Mouse (Mus musculus) stomach, embryonic 15.5 days (tissue): ENCODE data around the gene Ces1d. TPM values are rescaled to one million over a fixed set of nuclear protein-coding genes. Genes with fewer than 3 reads are reported as not detected.
A peak's percentile ranks its signal among the peaks of the same experiment; 100 is the strongest.
"Not testable (repeated sequence)": the region's sequence is repeated elsewhere in the genome, so short reads cannot be mapped to it uniquely, and the experiment has no call there.

Source experiments
- ATAC-seq: fragments of 200-750 bp; cut with Nextera tagmentation; 2 replicates; pipeline ENCODE4 v1.8.0; 2017; ENCODE audit warnings: low read depth, moderate number of reproducible peaks, moderate TSS enrichment; ENCODE audit not compliant: insufficient read depth, low FRiP score
- H3K27ac ChIP-seq: fragments of 300-500 bp; sonication (generic); 2 replicates; pipeline ENCODE4 v1.5.1; 2015; ENCODE audit warnings: mild to moderate bottlenecking, inconsistent platforms
- H3K27me3 ChIP-seq: fragments of 300-500 bp; sonication (generic); replicated peaks from 2 replicates; pipeline ENCODE4 v1.6.1; 2015; ENCODE audit warnings: inconsistent platforms
- H3K36me3 ChIP-seq: fragments of 300-500 bp; sonication (generic); 2 replicates; pipeline ENCODE4 v1.6.1; 2015; ENCODE audit warnings: inconsistent platforms
- H3K4me1 ChIP-seq: fragments of 300-500 bp; sonication (generic); 2 replicates; pipeline ENCODE4 v1.6.1; 2015; ENCODE audit warnings: inconsistent platforms
- H3K4me2 ChIP-seq: fragments of 300-500 bp; sonication (generic); 2 replicates; pipeline ENCODE4 v1.6.1; 2015; ENCODE audit warnings: mild to moderate bottlenecking, inconsistent platforms
- H3K4me3 ChIP-seq: fragments of 300-500 bp; sonication (generic); replicated peaks from 2 replicates; pipeline ENCODE4 v1.5.1; 2015; ENCODE audit warnings: inconsistent platforms
- H3K9ac ChIP-seq: fragments of 300-500 bp; sonication (generic); 2 replicates; pipeline ENCODE4 v1.6.1; 2015; ENCODE audit warnings: inconsistent platforms
- H3K9me3 ChIP-seq: fragments of 300-500 bp; sonication (generic); 2 replicates; pipeline ENCODE4 v1.6.1; 2016; ENCODE audit warnings: inconsistent platforms
- WGBS: fragments of 180-500 bp; shearing (Covaris S2); methylation state at CpG from one replicate; pipeline ENCODE4 v1.1.7; 2015; 5-methylcytosine and 5-hydroxymethylcytosine counted together
- polyA plus RNA-seq: library from polyadenylated mRNA; unstranded; fragments of >200 nt; fragmentation: Nextera tagmentation; extraction: Ambion mirVana; gene quantifications from 2 replicates; pipeline ENCODE4 v1.2.1, GENCODE M21; 2015

Gene Ces1d
- polyA plus RNA-seq, 1 experiment from 2014 or later: 2.5 TPM

DNA sequence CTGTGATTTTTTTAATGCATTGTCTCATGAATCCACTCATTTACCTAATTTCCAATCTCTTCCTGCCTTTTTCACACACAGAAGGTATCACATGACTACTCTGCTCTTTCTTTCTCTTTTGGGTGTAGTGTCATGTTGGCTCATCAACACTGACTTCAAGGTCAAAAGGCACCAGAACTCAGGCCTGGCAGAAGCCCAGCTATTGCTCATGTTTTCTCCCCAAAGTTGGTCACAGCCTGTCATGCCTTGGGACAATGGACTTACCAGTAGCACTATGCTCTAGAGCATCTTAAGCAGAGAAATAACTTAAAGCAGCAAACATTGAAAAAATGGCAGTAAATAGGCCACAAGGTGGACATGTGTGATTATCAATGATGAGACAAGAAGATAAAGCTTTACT lies 13.5 kb upstream of the Ces1d start:
- no peaks in the 10 kb centered on the region for H3K36me3 ChIP-seq
- no peak for ATAC-seq

DNA sequence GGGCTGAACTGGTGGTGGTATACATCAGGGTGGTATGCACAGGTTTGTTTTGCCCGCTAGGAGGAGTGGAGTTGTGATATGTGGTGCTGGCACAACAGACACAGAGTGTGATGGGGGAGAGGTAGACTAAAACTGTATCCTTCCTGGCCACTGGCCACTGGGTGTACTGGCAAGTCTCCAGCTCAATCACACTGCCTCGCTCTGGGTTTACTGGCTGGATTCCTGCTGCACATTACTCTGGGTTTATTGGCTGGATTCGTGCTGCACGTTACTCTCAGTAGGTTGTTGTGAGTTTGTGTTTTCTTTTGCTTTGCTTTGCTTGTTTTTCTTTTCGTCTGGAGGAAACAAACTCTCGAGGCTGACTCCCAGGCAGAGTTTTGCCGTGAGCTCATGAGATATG lies 1.5 kb upstream of the Ces1d start:
- not testable (repeated sequence) for H3K36me3 ChIP-seq, H3K9me3 ChIP-seq, H3K27ac ChIP-seq, H3K27me3 ChIP-seq, H3K4me3 ChIP-seq, ATAC-seq, H3K4me1 ChIP-seq, H3K4me2 ChIP-seq, H3K9ac ChIP-seq
- 66% methylated on average over 7 of the region's 7 CpGs for WGBS

More for the DNA sequence above, 13.5 kb upstream of the Ces1d start:
- Histone ChIP-seq H3K27me3 (no peaks in the 10 kb centered on the region), H3K27ac (no peak overlapping the region), H3K4me2 (no peak overlapping the region), H3K4me3 (no peak overlapping the region), H3K9ac (no peak overlapping the region), H3K4me1 (no peaks in the 10 kb centered on the region), H3K9me3 (no peaks in the 10 kb centered on the region)

DNA sequence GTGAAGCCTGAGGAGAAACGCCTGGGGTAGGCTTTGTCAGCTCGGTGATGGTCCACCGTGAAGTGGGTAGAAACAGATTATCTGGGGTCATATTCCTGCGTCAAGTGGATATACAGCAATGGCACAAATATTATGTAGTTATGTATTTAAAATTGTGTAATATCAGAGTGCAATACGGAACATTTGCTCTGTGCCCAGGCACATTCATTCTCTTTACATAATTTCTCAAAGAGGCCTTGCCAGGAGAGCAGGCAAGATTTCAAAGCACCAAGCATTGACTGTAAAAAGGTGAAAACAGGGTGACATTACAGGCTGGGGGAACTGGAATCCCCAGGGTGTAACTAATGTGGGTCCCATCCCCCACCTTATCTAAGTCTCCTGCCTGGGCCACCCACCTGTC lies 1.2 kb downstream of the Ces1d start:
- ATAC-seq: no peak
- Histone ChIP-seq H3K9me3 (no peaks in the 10 kb centered on the region), H3K4me2 (no peak overlapping the region), H3K27ac (no peak overlapping the region), H3K4me1 (no peaks in the 10 kb centered on the region), H3K27me3 (no peaks in the 10 kb centered on the region), H3K4me3 (no peak overlapping the region), H3K9ac (no peak overlapping the region), H3K36me3 (no peaks in the 10 kb centered on the region)
- WGBS: 80% methylated on average over 5 of the region's 5 CpGs

DNA sequence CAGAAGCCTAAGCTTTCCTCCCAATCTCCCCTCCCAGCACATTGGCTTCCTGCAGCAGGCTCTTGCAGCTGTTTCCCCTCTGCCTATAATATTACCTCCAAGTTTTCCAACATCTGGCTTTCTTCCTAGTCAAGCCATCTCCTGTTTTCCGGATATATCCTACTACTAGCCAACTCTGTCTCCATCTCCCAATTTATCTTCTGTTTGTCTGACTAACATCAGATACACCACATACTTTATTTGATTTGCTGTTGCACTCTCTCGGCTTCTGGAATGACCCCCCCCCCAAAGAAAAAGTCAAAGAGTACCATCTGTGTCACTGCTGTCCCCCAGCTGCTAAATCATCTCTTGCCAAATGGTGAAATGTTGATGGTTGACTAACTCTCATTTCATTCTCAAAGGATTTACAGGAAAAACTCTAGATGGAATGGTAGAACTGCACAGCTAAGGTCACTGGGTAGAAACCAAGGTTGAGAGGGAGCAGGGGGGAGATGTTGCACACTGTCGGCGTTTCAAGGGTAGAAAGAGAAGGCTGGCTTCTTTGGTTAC lies 17.0 kb downstream of the Ces1d start:
- no peaks in the 10 kb centered on the region for H3K27me3 ChIP-seq
- H3K9me3 ChIP-seq: no peaks in the 10 kb centered on the region
- H3K4me3 ChIP-seq: no peak overlapping the region
- H3K36me3 ChIP-seq: no peaks in the 10 kb centered on the region
- WGBS: 44% methylated on average over 4 of the region's 4 CpGs
- no peak overlapping the region for H3K4me2 ChIP-seq
- no peak overlapping the region for H3K27ac ChIP-seq
- H3K9ac ChIP-seq: no peak overlapping the region
- ATAC-seq: no peak
- no peaks in the 10 kb centered on the region for H3K4me1 ChIP-seq

DNA sequence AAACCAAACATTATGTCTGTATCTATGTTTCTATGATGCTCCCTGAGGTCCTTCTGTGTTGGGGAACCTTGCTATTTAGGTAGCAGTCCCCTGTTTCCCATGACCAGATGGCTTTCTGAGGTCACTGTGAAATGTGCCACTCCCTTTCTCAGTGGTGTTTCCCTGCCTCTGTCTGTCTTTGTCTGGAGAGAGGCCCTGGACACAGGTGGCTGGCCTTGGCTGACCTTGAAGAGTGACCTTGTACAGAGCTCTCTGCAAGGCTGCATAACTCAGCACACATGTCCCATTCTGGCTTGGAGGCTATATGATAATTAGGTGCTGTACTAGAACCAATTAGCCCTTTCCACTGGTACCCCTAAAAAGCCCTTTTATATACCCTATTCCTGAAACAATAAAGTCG lies 21.0 kb downstream of the Ces1d start:
- no peaks in the 10 kb centered on the region for H3K36me3 ChIP-seq
- H3K4me2 ChIP-seq: no peak overlapping the region
- H3K9ac ChIP-seq: no peak overlapping the region
- no peaks in the 10 kb centered on the region for H3K9me3 ChIP-seq
- no peak overlapping the region for H3K4me3 ChIP-seq
- no peaks in the 10 kb centered on the region for H3K4me1 ChIP-seq
- no peaks in the 10 kb centered on the region for H3K27me3 ChIP-seq
- no peak for ATAC-seq
- WGBS: 63% methylated on average over 1 of the region's 1 CpGs
- H3K27ac ChIP-seq: no peak overlapping the region

DNA sequence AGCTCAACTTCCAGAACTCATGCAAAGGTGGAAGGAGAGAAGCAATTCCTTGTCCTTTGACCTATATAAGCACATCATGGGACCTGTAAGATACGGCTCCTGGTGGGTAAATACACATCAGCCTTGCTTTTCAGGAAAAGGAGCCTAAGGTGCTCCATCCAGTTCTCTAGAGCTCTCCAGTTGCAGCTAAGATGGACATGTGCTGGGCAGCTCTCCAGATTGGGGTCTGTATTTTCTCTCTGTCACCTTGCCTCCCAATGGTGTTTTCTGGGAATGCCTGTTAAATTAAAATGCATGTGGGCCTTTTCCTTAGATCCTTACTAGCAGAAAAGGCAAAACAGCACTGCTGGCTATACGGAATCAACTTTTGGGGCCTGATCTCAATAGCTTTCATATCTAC lies 23.1 kb downstream of the Ces1d start:
- H3K36me3 ChIP-seq: no peaks in the 10 kb centered on the region
- 78% methylated on average over 2 of the region's 2 CpGs for WGBS
- no peaks in the 10 kb centered on the region for H3K27me3 ChIP-seq
- H3K4me3 ChIP-seq: no peak overlapping the region
- H3K9me3 ChIP-seq: no peaks in the 10 kb centered on the region
- no peaks in the 10 kb centered on the region for H3K4me1 ChIP-seq
- no peak overlapping the region for H3K4me2 ChIP-seq
- ATAC-seq: no peak
- H3K9ac ChIP-seq: no peak overlapping the region
- no peak overlapping the region for H3K27ac ChIP-seq

DNA sequence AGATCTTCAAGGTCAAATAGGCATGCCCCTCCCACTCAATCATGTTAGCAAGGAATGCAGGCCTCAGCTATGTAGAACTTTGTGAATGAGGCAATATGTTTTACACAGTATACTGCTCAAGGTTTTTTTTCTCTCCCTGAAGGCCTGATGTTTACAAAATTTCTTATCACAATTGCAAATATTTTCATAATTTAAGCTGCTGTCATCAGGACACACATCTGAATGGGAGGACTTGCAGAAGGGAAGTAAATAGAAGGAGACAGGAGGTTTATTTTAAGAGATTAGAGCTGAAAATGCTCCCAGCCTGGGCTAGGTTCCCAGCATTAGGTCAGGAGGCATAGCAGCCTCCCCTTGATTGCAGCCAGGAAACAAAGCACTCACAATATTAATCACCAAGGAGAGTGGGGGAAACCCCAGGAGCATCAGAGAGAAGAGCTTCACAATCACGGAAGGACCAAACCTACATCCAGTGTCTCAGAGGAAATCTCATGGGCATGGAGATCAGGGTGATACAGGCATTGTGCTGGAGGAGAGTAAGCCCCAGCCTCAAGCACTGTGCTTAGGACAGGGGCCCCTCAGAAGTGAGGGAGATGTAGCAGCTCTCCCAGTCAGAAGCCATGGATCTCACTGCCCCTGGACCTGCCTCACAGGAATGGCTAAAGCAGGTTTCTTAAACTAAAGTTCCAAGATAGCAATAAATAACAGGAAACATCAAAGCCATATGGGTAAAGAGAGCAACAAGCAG lies 25.6 kb downstream of the Ces1d start:
- Histone ChIP-seq H3K9me3 (no peaks in the 10 kb centered on the region), H3K27me3 (no peaks in the 10 kb centered on the region), H3K4me3 (no peak overlapping the region), H3K27ac (no peak overlapping the region), H3K36me3 (no peaks in the 10 kb centered on the region), H3K4me1 (no peaks in the 10 kb centered on the region), H3K4me2 (no peak overlapping the region), H3K9ac (no peak overlapping the region)
- ATAC-seq: peak; percentile 60; the same call in 1 of the 2 replicates
- 10% methylated on average over 1 of the region's 1 CpGs for WGBS

DNA sequence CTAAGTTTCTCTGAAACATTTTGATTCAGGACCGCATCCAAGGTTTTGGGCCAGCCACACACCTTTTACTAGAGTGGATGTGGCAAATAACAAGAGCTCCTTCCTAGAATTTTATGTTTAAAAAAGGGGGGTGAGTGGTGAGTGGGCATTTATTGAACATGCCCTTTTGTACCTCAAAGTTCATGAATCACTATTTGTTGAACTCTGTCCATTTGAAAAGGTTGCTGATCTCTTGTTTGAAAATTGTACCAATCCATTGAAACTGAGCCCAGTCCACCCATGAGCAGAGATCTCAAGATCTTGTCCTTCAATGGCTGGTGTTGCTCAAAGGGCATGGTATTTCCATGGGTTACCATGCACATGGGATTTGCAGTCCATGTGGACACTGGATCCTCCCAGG lies 34.3 kb downstream of the Ces1d start:
- Histone ChIP-seq H3K9me3 (no peaks in the 10 kb centered on the region), H3K27me3 (no peaks in the 10 kb centered on the region), H3K36me3 (no peaks in the 10 kb centered on the region), H3K9ac (no peak overlapping the region), H3K4me1 (no peaks in the 10 kb centered on the region), H3K4me3 (no peak overlapping the region), H3K4me2 (no peak overlapping the region), H3K27ac (no peak overlapping the region)
- WGBS: 82% methylated on average over 1 of the region's 1 CpGs
- no peak for ATAC-seq

DNA sequence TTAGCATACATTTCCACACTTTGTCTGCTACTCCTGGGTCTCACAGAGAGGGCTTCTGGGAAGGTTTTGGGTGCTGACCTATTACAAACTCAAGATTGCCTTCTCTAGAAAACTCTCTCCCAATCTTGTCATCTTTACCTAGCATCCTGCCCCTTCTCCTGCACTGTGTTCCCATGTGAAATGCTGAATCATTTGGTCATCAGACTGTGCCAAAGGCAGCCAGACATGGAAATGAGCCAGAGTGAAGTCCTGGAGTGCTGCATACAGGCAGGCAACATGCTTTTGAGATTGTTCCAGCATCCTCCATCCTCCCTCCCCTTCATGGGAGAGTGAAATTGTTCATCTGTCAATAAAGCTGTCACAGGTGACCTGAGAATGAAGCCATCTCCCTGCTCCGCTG lies 46.2 kb downstream of the Ces1d start:
- WGBS: 81% methylated on average over 1 of the region's 1 CpGs
- ATAC-seq: no peak

DNA sequence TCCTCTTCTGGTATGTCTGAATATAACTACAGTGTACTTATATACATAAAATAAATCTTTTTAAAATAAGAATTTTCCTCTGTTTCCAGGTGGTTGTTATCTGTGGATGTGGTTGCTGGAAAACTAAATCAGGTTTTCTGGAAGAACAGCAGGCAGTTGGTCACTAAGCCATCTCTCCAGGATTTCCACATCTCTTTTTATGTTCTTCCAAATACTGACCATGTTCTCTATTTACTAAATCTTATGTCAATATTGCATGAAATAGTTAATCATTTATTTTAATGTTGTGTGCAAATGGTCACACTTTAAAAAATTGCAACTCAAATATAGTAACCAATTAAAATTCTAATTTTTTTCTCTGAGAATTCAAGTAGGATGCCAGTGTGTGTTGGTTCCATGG lies 50.3 kb downstream of the Ces1d start:
- no peaks in the 10 kb centered on the region for H3K36me3 ChIP-seq
- no peak overlapping the region for H3K27ac ChIP-seq
- H3K4me2 ChIP-seq: no peak overlapping the region
- H3K9me3 ChIP-seq: no peaks in the 10 kb centered on the region
- H3K4me3 ChIP-seq: no peak overlapping the region
- no peaks in the 10 kb centered on the region for H3K4me1 ChIP-seq
- ATAC-seq: no peak
- no peak overlapping the region for H3K9ac ChIP-seq
- H3K27me3 ChIP-seq: no peaks in the 10 kb centered on the region

More for the DNA sequence above, 46.2 kb downstream of the Ces1d start:
- Histone ChIP-seq H3K9me3 (no peaks in the 10 kb centered on the region), H3K4me1 (no peaks in the 10 kb centered on the region), H3K4me2 (no peak overlapping the region), H3K4me3 (no peak overlapping the region), H3K36me3 (no peaks in the 10 kb centered on the region), H3K9ac (no peak overlapping the region), H3K27me3 (no peaks in the 10 kb centered on the region), H3K27ac (no peak overlapping the region)

DNA sequence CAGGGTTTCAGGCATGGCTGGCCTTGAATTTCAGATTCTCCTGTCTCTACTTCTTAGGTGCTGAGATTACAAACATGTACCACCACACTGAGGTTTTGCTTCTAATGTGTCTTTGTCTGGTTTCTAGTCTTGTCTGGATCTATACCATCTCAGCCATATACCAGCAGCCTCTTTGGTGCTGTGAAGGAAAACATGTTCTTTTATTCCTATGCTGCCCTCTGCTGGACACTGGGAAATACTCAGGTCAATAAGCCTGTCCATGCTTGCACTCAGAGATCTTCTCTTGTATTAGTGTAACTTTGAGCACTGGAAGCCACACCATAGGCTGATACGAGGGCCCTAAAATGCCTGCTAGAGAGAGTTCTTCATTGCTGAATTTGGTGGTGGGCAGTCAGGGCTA lies 56.9 kb downstream of the Ces1d start:
- Histone ChIP-seq H3K4me2 (no peak overlapping the region), H3K4me1 (no peaks in the 10 kb centered on the region), H3K36me3 (no peaks in the 10 kb centered on the region), H3K9me3 (no peaks in the 10 kb centered on the region), H3K27me3 (no peaks in the 10 kb centered on the region), H3K4me3 (no peak overlapping the region), H3K9ac (no peak overlapping the region), H3K27ac (no peak overlapping the region)
- no peak for ATAC-seq
- WGBS: 42% methylated on average over 1 of the region's 1 CpGs

DNA sequence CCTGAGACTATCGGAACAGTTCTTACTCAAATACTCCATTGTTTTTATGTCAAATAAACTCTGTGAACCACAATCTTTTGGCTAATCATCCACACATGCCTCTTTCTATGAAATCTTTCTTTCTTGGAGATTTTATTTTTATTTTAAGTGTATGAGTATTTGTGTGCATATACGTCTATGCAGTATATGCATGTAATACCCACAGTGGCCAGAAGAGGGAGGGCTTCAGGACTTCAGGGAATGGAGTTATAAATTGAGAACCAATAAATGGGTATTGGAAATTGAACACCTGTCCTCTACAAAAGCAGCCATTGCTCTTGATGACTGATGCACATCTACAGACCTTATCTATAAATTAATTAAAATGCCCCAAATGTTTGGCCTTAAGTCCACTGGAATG lies 65.4 kb downstream of the Ces1d start:
- H3K4me3 ChIP-seq: no peak overlapping the region
- H3K9ac ChIP-seq: no peak overlapping the region
- no peak overlapping the region for H3K27ac ChIP-seq
- no peak overlapping the region for H3K4me2 ChIP-seq
- no peaks in the 10 kb centered on the region for H3K9me3 ChIP-seq
- H3K27me3 ChIP-seq: no peaks in the 10 kb centered on the region
- H3K4me1 ChIP-seq: no peaks in the 10 kb centered on the region
- no peak for ATAC-seq
- no peaks in the 10 kb centered on the region for H3K36me3 ChIP-seq
- WGBS: 94% methylated on average over 2 of the region's 2 CpGs
